Mouse (Mus musculus): ENCODE data around the gene Sptbn2.

GRCm38 (mm10) chr19:4711601-4712155, 711 bp downstream of the Sptbn2 start:
- TF ChIP-seq CTCF (IDR thresholded peaks at IDR 0.05; ENCODE audit: borderline replicate concordance, extremely low read depth, insufficient read depth, insufficient read length) = no peak
- peak; percentile 59; the same call in 1 of the 2 replicates for TF ChIP-seq POLR2A (IDR thresholded peaks at IDR 0.05; ENCODE audit: borderline replicate concordance, extremely low read depth, insufficient read depth, insufficient read length, poor library complexity, severe bottlenecking)
